Mouse (Mus musculus) T-helper 1 cell (primary cell): ENCODE results near the gene Mgat4b.

Experiments used
- in situ Hi-C: fragments of 300-600 bp; cut with MboI, MseI; formaldehyde crosslinking; loops from one replicate; pipeline ENCODE4 v1.15.1; 2025; ENCODE audit warnings: high pct_unique_total_duplicates

The Mgat4b gene

DNA sequence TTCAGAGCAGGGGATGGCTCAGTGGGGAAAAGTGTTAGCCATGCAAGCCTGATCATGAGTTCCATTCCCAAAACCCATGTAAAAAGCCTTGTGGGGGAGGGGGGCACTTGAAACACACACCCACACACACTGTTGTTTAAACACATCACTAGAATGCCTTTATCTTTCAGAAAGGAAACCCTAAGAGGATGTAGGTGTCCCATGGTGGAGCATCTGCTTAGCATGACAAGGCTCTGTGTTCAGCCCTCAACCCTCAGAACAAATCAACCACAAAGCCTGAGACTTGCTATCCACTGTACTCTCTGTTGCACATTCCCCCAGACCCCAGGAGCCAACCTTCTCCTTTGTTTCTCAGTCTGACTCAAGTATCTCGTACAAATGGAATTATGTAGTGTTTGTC, 69.4 kb downstream of the Mgat4b start:
- in situ Hi-C loops, result no loop called here
